Mouse (Mus musculus) mature B cell (primary cell): ENCODE measurements at regions not wholly inside any gene's neighbourhood (a gene's known extent, or its start where the extent isn't known, plus 50 kb on each side); places are given as distances from the start of the nearest gene placed in this dataset.

Experiments
- in situ Hi-C: fragments of 300-500 bp; cut with MboI; formaldehyde crosslinking; loops from 2 replicates; pipeline ENCODE4 v1.14.3; 2019

DNA sequence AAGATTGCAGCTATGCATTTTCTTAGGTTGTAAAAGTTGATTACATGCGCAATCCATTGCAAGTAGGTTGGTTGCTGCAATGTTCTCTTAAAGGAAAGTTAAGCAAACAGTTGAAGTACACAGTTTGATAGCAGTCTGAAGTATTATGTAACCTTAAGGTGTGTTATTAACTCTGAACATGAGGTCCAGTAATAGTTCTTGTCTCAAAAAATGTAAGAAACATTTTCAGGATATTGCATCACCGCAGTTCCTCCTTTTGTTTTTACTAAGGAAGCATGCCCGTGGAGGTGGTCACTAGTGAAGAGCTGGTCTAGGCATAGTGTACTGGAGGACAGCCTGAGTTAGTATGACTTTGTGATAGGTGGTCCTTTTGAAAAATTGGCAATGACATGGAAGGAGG, 339.4 kb upstream of the Cldn34d start:
- in situ Hi-C loops, result loop anchor here (25.0 kb wide), 1 partner anchor 130 kb away; no protein-coding TSS in a partner anchor

- in situ Hi-C loops, result loop anchor here (25.0 kb wide), 1 partner anchor 126 kb away; no protein-coding TSS in a partner anchor
Observed at GRCm38 (mm10) chrX:76938315-76938714, 335.6 kb upstream of the Cldn34d start.
